Mouse (Mus musculus): ENCODE measurements around the gene Hpse2.

The Hpse2 gene

DNA sequence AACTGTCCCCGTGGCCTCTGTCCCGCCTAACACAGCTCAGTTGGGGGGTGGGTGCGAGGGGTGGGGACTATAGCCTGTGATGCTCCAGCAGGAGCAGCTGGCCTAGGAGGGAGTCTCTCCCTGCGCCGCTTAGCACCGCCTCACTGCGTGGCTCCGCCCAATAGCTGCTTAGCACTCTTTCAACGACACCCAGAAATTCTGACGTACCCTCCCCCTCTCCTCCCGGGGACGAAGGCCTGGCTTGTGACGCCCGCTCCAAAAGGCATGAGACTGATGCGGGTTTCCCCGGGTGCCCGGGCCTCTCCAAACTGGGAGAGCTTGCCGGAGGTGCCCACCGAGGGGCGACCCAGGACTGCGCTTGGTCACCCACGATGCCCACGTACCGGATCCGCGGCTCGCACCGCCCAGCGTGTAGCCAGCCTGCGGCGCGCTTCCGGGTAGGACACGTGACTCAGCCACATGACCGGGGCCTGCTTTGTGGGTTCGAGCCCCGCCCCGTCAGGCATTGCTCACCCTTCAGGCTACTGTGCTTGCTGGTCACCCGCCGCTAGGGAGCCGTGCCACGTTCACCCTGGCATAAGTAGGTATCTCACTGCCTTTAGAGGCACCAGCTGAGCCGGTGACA, 608.5 kb downstream of the Hpse2 start, which contains the start of gene Hps1:
Gene Hps1 (minus strand): TSS at position 448 of the 625 bp plus-strand sequence.
- DNase-seq (ENCODE audit: extremely low spot score, low spot score) = peak; percentile 91

GRCm38 (mm10) chr19:42777801-42778200, 610.4 kb downstream of the Hpse2 start:
- no peak for DNase-seq (ENCODE audit: extremely low spot score, low spot score)

- DNase-seq (ENCODE audit: extremely low spot score, low spot score) = no peak
These were observed 611.3 kb downstream of the Hpse2 start for GRCm38 (mm10) chr19:42776813-42777212.

- no peak for DNase-seq (ENCODE audit: extremely low spot score, low spot score)
These were observed 617.8 kb downstream of the Hpse2 start for GRCm38 (mm10) chr19:42770141-42770872.

GRCm38 (mm10) chr19:42769648-42770047, 618.5 kb downstream of the Hpse2 start:
- DNase-seq (ENCODE audit: extremely low spot score, low spot score) = no peak

- no peak for DNase-seq (ENCODE audit: extremely low spot score, low spot score)
These were observed 620.8 kb downstream of the Hpse2 start for GRCm38 (mm10) chr19:42767361-42767760.

DNA sequence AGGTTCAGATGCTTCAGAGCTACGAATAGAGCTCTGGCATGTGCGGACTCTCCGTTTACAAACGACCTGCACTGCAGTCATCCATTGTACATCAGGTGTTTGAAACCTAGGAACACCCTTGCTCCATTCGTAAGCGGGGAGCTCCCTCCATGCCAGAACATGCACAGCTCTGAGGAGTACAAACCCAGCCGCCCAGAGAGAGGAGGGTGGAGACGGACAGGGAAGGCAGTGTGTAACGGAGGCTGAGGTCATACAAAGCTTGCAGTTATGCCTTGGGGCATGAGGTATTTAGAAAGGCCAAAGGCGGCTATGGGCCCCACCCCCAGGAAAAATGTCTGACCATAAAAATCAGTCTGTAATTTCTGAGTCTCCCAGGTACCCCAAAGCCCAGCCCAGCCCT, 623.8 kb downstream of the Hpse2 start:
- no peak for DNase-seq (ENCODE audit: extremely low spot score, low spot score)

GRCm38 (mm10) chr19:42756671-42757070, 631.5 kb downstream of the Hpse2 start:
- DNase-seq (ENCODE audit: extremely low spot score, low spot score) = no peak

- no peak for DNase-seq (ENCODE audit: extremely low spot score, low spot score)
These were observed 632.8 kb downstream of the Hpse2 start for GRCm38 (mm10) chr19:42755148-42755870.

GRCm38 (mm10) chr19:42753141-42753917, 634.8 kb downstream of the Hpse2 start:
- peak; percentile 45 for DNase-seq (ENCODE audit: extremely low spot score, low spot score)

GRCm38 (mm10) chr19:42752363-42752931, 635.7 kb downstream of the Hpse2 start, which contains the start of gene Pyroxd2:
TSS of gene Pyroxd2 (minus strand) at chr19:42752775.
- DNase-seq (ENCODE audit: extremely low spot score, low spot score) = peak; percentile 80

- no peak for DNase-seq (ENCODE audit: extremely low spot score, low spot score)
These were observed 638.0 kb downstream of the Hpse2 start for GRCm38 (mm10) chr19:42750196-42750595.

DNA sequence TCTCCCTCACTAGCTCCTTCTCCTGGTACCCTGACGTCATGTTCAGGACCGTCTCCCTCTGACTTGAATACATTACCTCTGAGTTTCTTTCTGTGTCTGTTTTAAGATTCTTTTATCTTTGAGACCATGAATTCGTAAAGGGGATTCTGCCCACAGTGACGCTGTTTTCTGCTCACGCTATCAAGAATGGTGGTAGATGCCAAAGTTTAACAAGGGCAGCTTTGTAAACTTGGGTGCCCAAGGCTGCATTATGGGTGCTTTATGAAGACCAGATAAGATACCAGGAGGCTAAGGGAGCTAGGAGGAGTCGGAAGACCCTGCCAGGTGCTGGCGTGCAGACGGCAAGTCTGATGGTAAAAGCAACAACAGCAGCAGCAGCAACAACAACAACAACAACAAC, 641.5 kb downstream of the Hpse2 start:
- DNase-seq (ENCODE audit: extremely low spot score, low spot score) = no peak

DNA sequence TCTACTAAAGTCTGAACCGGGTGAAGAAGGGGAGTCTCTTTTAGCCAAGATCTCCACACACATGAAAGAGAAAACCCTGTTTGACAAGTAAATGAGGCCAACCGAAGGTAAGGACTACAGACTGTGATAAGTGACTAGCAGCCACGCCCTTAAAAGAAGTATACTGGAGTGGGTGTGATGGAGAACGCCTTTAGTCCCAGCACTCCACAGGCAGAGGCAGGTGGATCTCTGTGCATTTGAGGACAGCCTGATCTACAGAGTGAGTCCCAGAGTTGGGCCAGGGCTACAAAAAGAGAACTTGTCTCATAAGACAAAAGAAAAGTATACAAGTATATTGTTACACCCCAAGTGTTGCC, 642.3 kb downstream of the Hpse2 start:
- DNase-seq (ENCODE audit: extremely low spot score, low spot score) = no peak

GRCm38 (mm10) chr19:42745084-42745868, 642.9 kb downstream of the Hpse2 start:
- no peak for DNase-seq (ENCODE audit: extremely low spot score, low spot score)

GRCm38 (mm10) chr19:42744162-42744586, 644.0 kb downstream of the Hpse2 start:
- peak; percentile 56 for DNase-seq (ENCODE audit: extremely low spot score, low spot score)

DNA sequence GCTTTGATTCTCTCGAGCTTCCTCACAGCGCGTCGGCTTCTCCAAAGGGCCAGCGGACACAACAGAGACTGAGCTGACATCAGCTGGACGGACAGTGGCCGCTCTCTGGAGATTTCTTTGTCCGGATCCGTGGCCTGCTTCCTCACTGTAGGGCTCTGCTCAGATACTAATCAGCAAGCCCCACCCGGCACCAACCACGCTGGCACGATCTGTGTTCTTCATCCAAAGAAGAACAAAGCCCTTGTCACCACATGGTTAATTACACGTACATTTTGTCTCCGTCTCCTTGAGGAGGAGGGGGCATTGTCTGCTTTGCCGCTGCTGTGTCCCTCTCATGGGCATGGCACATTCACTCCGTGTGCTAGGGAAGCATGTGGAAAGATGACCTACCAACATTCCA, 644.9 kb downstream of the Hpse2 start:
- no peak for DNase-seq (ENCODE audit: extremely low spot score, low spot score)

DNA sequence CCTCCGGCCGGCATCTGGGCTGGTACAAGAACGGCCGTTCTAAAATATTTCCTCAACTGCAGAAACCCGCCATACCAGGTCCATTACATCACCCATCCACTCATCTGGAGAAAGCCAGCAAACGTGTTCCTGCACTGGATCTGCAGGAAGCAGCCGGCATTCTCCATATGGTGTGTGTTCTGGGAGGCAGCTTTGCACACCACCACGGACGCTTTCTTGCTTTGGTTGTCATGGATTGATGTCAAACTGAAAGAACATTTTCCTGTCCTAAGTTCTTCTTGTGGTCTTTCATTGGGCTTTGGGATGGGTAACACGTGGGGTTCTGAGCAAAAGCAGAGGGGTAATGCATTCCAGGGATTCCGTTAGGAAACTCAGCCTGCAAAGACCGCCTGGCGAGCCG, 646.3 kb downstream of the Hpse2 start:
- DNase-seq (ENCODE audit: extremely low spot score, low spot score) = no peak

DNA sequence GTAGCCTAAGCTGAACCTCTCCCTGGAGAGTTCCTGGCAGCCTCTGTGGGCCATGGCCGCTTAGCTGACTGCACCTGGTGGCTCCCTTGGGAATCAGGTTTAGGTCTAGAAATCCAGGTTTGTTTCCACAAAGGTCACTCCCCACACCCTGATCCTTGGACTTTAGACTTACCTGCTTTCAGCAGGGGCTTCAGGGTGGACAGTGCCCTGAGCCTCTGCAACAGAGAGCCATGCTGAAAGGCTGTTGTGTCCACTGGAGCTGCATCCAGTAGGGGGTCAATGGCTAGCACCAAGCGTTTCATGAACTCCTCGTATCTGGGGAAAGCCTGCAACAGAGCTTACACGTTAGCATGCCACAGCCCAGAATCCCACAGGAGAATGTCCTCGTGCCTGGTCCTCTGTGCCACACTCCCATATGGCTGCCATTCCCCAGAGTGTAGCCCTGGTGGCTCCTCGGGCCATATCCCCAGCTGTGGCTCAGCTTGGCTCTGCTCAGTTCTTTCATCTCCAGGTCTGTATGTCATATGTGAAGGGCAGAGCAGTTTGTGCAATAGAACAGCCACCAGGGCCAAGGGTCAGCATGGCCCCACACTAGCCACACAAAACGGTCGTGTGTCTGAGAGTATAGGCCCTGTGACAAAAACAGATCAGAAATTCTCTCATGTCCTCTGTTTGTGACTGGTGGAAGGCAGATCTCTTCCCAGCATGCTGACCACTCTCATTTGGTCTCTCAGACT, 647.8 kb downstream of the Hpse2 start:
- DNase-seq (ENCODE audit: extremely low spot score, low spot score) = no peak

DNA sequence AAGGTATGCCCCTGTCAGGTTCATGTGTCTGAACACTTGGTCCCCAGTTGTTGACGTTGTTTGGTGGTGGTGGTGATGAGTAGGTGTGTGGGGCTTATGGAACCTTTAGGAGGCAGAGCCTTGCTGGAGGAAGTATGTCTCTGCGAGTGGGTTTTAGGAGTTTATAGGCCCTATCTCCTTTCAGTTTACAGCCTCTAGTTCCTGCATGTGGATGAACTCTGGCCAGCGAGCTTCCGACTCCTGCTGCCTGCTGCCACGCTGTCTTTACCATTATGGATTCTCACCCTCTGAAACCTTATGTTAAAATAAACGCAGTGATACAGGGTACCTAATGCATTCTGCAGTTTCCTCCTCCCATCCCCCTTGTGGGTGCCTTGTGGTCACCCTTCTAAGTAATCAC, 648.4 kb downstream of the Hpse2 start:
- DNase-seq (ENCODE audit: extremely low spot score, low spot score) = no peak

Data from neural tube, embryonic 10.5 days (tissue).